Mouse (Mus musculus): Measurements from ENCODE around the gene Smad6. TPM values are rescaled to one million over a fixed set of nuclear protein-coding genes. Genes with fewer than 3 reads are reported as not detected.

The Smad6 gene
- total RNA-seq, 4 experiments from 2014 or later: 7.6 to 11.1 (median 8.6) TPM

- DNase-seq: no peak
Measured at GRCm38 (mm10) chr9:63982937-63983632, 38.8 kb downstream of the Smad6 start.

- no peak for DNase-seq
Measured at GRCm38 (mm10) chr9:63981912-63982311, 39.9 kb downstream of the Smad6 start.

GRCm38 (mm10) chr9:63981371-63981770, 40.5 kb downstream of the Smad6 start:
- DNase-seq: no peak

GRCm38 (mm10) chr9:63980179-63981086, 41.4 kb downstream of the Smad6 start:
- no peak for DNase-seq

- DNase-seq: no peak
Measured at GRCm38 (mm10) chr9:63979275-63979674, 42.6 kb downstream of the Smad6 start.

- no peak for DNase-seq
Measured at GRCm38 (mm10) chr9:63978682-63979081, 43.2 kb downstream of the Smad6 start.

GRCm38 (mm10) chr9:63975996-63976395, 45.9 kb downstream of the Smad6 start:
- DNase-seq: no peak

GRCm38 (mm10) chr9:63974258-63975023, 47.4 kb downstream of the Smad6 start:
- DNase-seq: no peak

GRCm38 (mm10) chr9:63973662-63974190, 48.1 kb downstream of the Smad6 start:
- DNase-seq: no peak

GRCm38 (mm10) chr9:63972576-63973290, 49.1 kb downstream of the Smad6 start:
- no peak for DNase-seq

GRCm38 (mm10) chr9:63971557-63971956, 50.3 kb downstream of the Smad6 start:
- DNase-seq: no peak

- DNase-seq: no peak
Measured at GRCm38 (mm10) chr9:63970836-63971235, 51.0 kb downstream of the Smad6 start.

- DNase-seq: no peak
Measured at GRCm38 (mm10) chr9:63970388-63970787, 51.5 kb downstream of the Smad6 start.

- DNase-seq: no peak
Measured at GRCm38 (mm10) chr9:63969467-63969866, 52.4 kb downstream of the Smad6 start.

- peak; percentile 89 for DNase-seq
Measured at GRCm38 (mm10) chr9:63968592-63968991, 53.3 kb downstream of the Smad6 start.

- DNase-seq: no peak
Measured at GRCm38 (mm10) chr9:63967408-63968172, 54.3 kb downstream of the Smad6 start.

GRCm38 (mm10) chr9:63965579-63965981, 56.3 kb downstream of the Smad6 start:
- DNase-seq: no peak

GRCm38 (mm10) chr9:63961881-63962280, 60.0 kb downstream of the Smad6 start:
- DNase-seq: no peak

GRCm38 (mm10) chr9:63960829-63961185, 61.1 kb downstream of the Smad6 start:
- DNase-seq: no peak

- no peak for DNase-seq
Measured at GRCm38 (mm10) chr9:63959933-63960828, 61.7 kb downstream of the Smad6 start.

Data from adrenal gland, adult 8-10 months (tissue).